Mouse (Mus musculus): ENCODE results near the gene Atp2a2. TPM values are rescaled to one million over a fixed set of nuclear protein-coding genes. Genes with fewer than 3 reads are reported as not detected.
A peak's percentile ranks its signal among the peaks of the same experiment; 100 is the strongest.

Atp2a2 gene
- polyA plus RNA-seq, 1 experiment from 2014 or later: 41.2 TPM

GRCm38 (mm10) chr5:122528591-122528990 lies 26.6 kb upstream of the Atp2a2 start:
- H3K27ac ChIP-seq: peak overlapping the region; percentile 35; the same call in 1 of the 2 replicates
- WGBS: 73% methylated on average over 3 of the region's 3 CpGs

GRCm38 (mm10) chr5:122527761-122528160 lies 25.7 kb upstream of the Atp2a2 start:
- H3K4me2 ChIP-seq: no peak overlapping the region
- H3K27me3 ChIP-seq: no peaks in the 10 kb centered on the region
- H3K9me3 ChIP-seq: no peaks in the 10 kb centered on the region
- no peak overlapping the region for H3K4me3 ChIP-seq
- ATAC-seq (ENCODE audit: low FRiP score): no peak
- 64% methylated on average over 11 of the region's 11 CpGs for WGBS
- peaks cover 23% of the 10 kb centered on the region for H3K4me1 ChIP-seq (replicated peaks)
- H3K36me3 ChIP-seq: peaks cover 10% of the 10 kb centered on the region; the same call in 1 of the 2 replicates
- no peak overlapping the region for H3K9ac ChIP-seq
- peak overlapping the region; percentile 30; the same call in 1 of the 2 replicates for H3K27ac ChIP-seq

More at GRCm38 (mm10) chr5:122528591-122528990, 26.6 kb upstream of the Atp2a2 start:
- no peak for ATAC-seq (ENCODE audit: low FRiP score)
- Histone ChIP-seq H3K9ac (no peak overlapping the region), H3K4me3 (no peak overlapping the region), H3K27me3 (no peaks in the 10 kb centered on the region), H3K9me3 (no peaks in the 10 kb centered on the region), H3K4me1 (replicated peaks) (peaks cover 23% of the 10 kb centered on the region), H3K36me3 (peaks cover 10% of the 10 kb centered on the region; the same call in 1 of the 2 replicates), H3K4me2 (no peak overlapping the region)

- no peak overlapping the region for H3K4me2 ChIP-seq
- peak overlapping the region; percentile 30; the same call in 1 of the 2 replicates for H3K27ac ChIP-seq
- no peaks in the 10 kb centered on the region for H3K27me3 ChIP-seq
- 70% methylated on average over 15 of the region's 15 CpGs for WGBS
- ATAC-seq (ENCODE audit: low FRiP score): no peak
- peaks cover 23% of the 10 kb centered on the region for H3K4me1 ChIP-seq (replicated peaks)
- no peaks in the 10 kb centered on the region for H3K9me3 ChIP-seq
- no peak overlapping the region for H3K4me3 ChIP-seq
- no peak overlapping the region for H3K9ac ChIP-seq
- H3K36me3 ChIP-seq: peaks cover 10% of the 10 kb centered on the region; the same call in 1 of the 2 replicates
Measured at GRCm38 (mm10) chr5:122526878-122527730, 25.1 kb upstream of the Atp2a2 start.

DNA sequence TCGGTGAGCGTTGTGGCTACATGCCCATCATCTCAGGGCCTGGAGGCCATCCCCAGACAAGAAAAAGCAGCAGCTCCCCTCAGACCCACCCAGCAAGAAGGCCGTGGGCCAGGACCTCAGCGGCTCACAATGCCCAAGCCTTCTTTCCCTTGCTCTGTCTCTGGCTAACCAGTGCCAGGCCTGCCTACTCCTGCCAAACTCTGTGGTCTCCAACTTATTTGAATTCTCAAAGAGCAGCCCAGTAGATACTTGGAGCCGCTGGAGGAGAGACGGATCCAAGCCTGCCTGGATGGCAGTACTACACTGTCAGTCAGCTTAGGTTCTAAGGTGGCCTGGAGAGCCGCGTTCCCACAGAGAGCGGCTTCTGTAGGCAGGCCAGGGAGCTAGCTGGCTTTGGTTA lies 24.4 kb upstream of the Atp2a2 start:
- H3K36me3 ChIP-seq: peaks cover 6% of the 10 kb centered on the region; the same call in 1 of the 2 replicates
- no peaks in the 10 kb centered on the region for H3K9me3 ChIP-seq
- WGBS: 94% methylated on average over 9 of the region's 9 CpGs
- no peak for ATAC-seq (ENCODE audit: low FRiP score)
- no peak overlapping the region for H3K4me2 ChIP-seq
- no peak overlapping the region for H3K4me3 ChIP-seq
- H3K4me1 ChIP-seq (replicated peaks): peaks cover 23% of the 10 kb centered on the region
- H3K27ac ChIP-seq: no peak overlapping the region
- no peaks in the 10 kb centered on the region for H3K27me3 ChIP-seq
- H3K9ac ChIP-seq: no peak overlapping the region

GRCm38 (mm10) chr5:122525238-122525931 lies 23.4 kb upstream of the Atp2a2 start:
- WGBS: 86% methylated on average over 14 of the region's 14 CpGs
- ATAC-seq (ENCODE audit: low FRiP score): no peak
- no peak overlapping the region for H3K4me3 ChIP-seq
- H3K27me3 ChIP-seq: no peaks in the 10 kb centered on the region
- H3K36me3 ChIP-seq: peaks cover 6% of the 10 kb centered on the region; the same call in 1 of the 2 replicates
- no peak overlapping the region for H3K4me2 ChIP-seq
- peaks cover 23% of the 10 kb centered on the region for H3K4me1 ChIP-seq (replicated peaks)
- H3K27ac ChIP-seq: no peak overlapping the region
- H3K9me3 ChIP-seq: no peaks in the 10 kb centered on the region
- H3K9ac ChIP-seq: no peak overlapping the region

GRCm38 (mm10) chr5:122524854-122525237 lies 22.8 kb upstream of the Atp2a2 start:
- ATAC-seq (ENCODE audit: low FRiP score): no peak
- Histone ChIP-seq H3K27ac (no peak overlapping the region), H3K36me3 (peaks cover 6% of the 10 kb centered on the region; the same call in 1 of the 2 replicates), H3K4me3 (no peak overlapping the region), H3K4me1 (replicated peaks) (peaks cover 18% of the 10 kb centered on the region), H3K27me3 (no peaks in the 10 kb centered on the region), H3K4me2 (no peak overlapping the region), H3K9me3 (no peaks in the 10 kb centered on the region), H3K9ac (no peak overlapping the region)
- 81% methylated on average over 4 of the region's 4 CpGs for WGBS

DNA sequence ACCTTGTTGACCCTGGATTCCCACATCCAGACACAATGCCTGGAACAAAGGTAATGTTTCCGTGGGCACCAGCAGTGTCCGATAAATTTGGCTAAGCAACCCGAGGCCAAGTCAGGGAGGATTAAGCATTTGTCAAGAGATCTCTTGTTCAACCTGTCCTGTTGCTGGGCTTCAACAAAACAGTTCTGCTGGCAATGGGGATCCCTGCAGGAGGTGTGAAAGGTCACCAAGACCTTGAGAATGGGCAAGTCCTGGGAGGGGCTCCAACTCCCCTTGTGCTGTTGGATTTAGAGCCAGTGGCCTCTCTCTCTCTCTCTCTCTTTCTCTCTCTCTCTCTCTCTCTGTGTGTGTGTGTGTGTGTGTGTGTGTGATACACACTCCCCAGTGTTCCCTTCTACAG lies 22.2 kb upstream of the Atp2a2 start:
- WGBS: 61% methylated on average over 3 of the region's 3 CpGs

DNA sequence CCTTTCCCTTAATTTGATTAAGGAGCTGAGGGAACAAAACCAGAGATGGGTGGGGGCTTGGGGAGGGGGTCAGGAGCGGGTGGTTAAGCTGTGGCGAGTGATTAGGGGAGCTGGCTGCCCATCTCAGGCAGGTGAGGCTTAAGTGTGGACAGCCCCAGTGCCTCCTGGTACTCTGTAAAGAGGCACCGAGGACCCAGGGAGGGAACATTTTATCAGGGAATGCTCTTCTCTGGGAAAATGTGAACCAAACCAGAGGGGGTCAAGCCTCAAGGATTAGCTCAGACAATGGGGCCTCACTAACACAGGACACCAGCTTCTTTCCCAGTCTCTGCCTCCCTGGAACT lies 19.1 kb upstream of the Atp2a2 start:
- H3K4me2 ChIP-seq: no peak overlapping the region
- no peaks in the 10 kb centered on the region for H3K9me3 ChIP-seq
- H3K27me3 ChIP-seq: no peaks in the 10 kb centered on the region
- H3K27ac ChIP-seq: no peak overlapping the region
- no peak overlapping the region for H3K9ac ChIP-seq
- no peak overlapping the region for H3K4me3 ChIP-seq
- no peak for ATAC-seq (ENCODE audit: low FRiP score)
- 78% methylated on average over 3 of the region's 3 CpGs for WGBS
- peaks cover 4% of the 10 kb centered on the region; the same call in 1 of the 2 replicates for H3K36me3 ChIP-seq
- H3K4me1 ChIP-seq (replicated peaks): peaks cover 12% of the 10 kb centered on the region; the same call in 1 of the 2 replicates

More for the DNA sequence above, 22.2 kb upstream of the Atp2a2 start:
- Histone ChIP-seq H3K4me2 (no peak overlapping the region), H3K4me1 (replicated peaks) (peaks cover 13% of the 10 kb centered on the region), H3K27ac (no peak overlapping the region), H3K9ac (no peak overlapping the region), H3K27me3 (no peaks in the 10 kb centered on the region), H3K9me3 (no peaks in the 10 kb centered on the region), H3K36me3 (peaks cover 6% of the 10 kb centered on the region; the same call in 1 of the 2 replicates), H3K4me3 (no peak overlapping the region)
- no peak for ATAC-seq (ENCODE audit: low FRiP score)

GRCm38 (mm10) chr5:122520254-122521129 lies 18.5 kb upstream of the Atp2a2 start:
- no peak overlapping the region for H3K27ac ChIP-seq
- H3K9me3 ChIP-seq: no peaks in the 10 kb centered on the region
- WGBS: 76% methylated on average over 23 of the region's 23 CpGs
- no peak overlapping the region for H3K4me3 ChIP-seq
- no peaks in the 10 kb centered on the region for H3K27me3 ChIP-seq
- no peak for ATAC-seq (ENCODE audit: low FRiP score)
- H3K9ac ChIP-seq: no peak overlapping the region
- H3K36me3 ChIP-seq: no peaks in the 10 kb centered on the region
- H3K4me2 ChIP-seq: no peak overlapping the region
- peaks cover 12% of the 10 kb centered on the region; the same call in 1 of the 2 replicates for H3K4me1 ChIP-seq (replicated peaks)

- WGBS: 56% methylated on average over 7 of the region's 7 CpGs
Measured at GRCm38 (mm10) chr5:122519043-122519660, 17.1 kb upstream of the Atp2a2 start.

DNA sequence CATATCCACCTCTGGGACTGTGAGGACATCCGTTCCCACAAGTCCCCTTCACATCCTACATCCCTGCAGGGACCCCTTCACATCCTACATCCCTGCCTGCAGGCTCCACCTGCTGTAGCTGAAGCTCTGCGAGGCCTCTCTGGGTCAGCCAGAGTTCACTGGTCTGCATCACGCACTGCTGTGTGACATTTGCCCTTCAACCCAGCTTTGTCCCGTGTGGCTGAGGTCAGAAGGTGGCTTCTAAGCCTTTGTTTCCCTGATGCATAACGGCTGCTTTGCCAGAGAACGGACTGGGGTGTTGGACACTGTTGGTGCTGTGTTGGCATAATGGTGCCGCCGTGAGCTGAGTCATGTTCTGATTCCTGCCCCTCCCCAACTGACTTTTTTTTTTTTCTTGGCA lies 16.2 kb upstream of the Atp2a2 start:
- ATAC-seq (ENCODE audit: low FRiP score): no peak
- no peak overlapping the region for H3K4me3 ChIP-seq
- 13% methylated on average over 8 of the region's 8 CpGs for WGBS

More at GRCm38 (mm10) chr5:122519043-122519660, 17.1 kb upstream of the Atp2a2 start:
- ATAC-seq (ENCODE audit: low FRiP score): no peak
- H3K27me3 ChIP-seq: no peaks in the 10 kb centered on the region
- peaks cover 15% of the 10 kb centered on the region; the same call in 1 of the 2 replicates for H3K4me1 ChIP-seq (replicated peaks)
- no peak overlapping the region for H3K9ac ChIP-seq
- H3K4me2 ChIP-seq: no peak overlapping the region
- H3K4me3 ChIP-seq: no peak overlapping the region
- H3K9me3 ChIP-seq: no peaks in the 10 kb centered on the region
- H3K36me3 ChIP-seq: no peaks in the 10 kb centered on the region
- no peak overlapping the region for H3K27ac ChIP-seq

More for the DNA sequence above, 16.2 kb upstream of the Atp2a2 start:
- Histone ChIP-seq H3K9ac (no peak overlapping the region), H3K27me3 (no peaks in the 10 kb centered on the region), H3K4me2 (no peak overlapping the region), H3K4me1 (replicated peaks) (peaks cover 21% of the 10 kb centered on the region), H3K36me3 (no peaks in the 10 kb centered on the region), H3K9me3 (no peaks in the 10 kb centered on the region), H3K27ac (no peak overlapping the region)
